Mouse (Mus musculus) left cerebral cortex, postnatal 25 days (tissue): ENCODE data around the gene Mta1. TPM values are rescaled to one million over a fixed set of nuclear protein-coding genes. Genes with fewer than 3 reads are reported as not detected.

Experiments used
- DNase-seq, 2 experiments: peaks; one replicate each; pipeline ENCODE4 v3.0.0; 2022; ENCODE audit warnings: low spot score in 2 of 2, mixed read lengths in 1 of 2
- intact Hi-C: fragments of 180-260 bp; cut with DNase I; formaldehyde crosslinking; loops from one replicate; pipeline ENCODE4 v1.15.1; 2025
- total RNA-seq, 2 experiments: library from RNA; stranded (reverse); gene quantifications; 2 replicates each; pipeline ENCODE4 v1.2.3; 2021

The Mta1 gene
- total RNA-seq: 10 to 100 TPM; 76.7 to 82.7 TPM

DNA sequence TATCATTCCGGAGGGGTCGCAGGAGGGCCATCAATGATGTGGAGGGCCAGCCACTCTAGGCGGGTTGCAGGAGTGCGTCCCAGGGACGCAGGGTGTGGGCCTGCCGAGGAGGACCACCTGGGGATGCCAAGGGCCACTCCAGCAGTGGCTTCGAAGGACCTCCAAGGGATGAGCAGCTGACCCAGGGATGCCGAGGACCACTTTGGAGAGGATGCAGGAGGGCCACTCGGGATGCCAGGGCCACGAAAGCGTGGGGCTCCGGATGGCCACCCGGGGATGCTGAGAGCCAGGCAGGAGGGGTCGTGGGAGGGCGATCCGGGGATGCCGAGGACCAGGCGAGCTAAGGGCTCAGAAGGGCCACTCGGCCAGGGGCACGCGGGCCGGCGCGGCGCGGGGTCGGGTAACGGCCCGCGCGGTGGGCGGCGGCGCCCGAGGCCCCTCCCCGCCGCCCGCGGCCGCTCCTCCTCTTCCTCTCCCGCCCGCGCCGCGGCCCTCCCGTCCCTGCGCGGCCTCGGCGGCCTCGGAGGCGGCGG is at the start of gene Mta1:
TSS of gene Mta1 (plus strand) at position 530 of the 533 bp plus-strand sequence.
- intact Hi-C loops: loop anchor here (2.0 to 5.0 kb wide), 2 partner anchors 23 to 96 kb away; partner anchors contain the start of genes Brf1 and Tex22

DNA sequence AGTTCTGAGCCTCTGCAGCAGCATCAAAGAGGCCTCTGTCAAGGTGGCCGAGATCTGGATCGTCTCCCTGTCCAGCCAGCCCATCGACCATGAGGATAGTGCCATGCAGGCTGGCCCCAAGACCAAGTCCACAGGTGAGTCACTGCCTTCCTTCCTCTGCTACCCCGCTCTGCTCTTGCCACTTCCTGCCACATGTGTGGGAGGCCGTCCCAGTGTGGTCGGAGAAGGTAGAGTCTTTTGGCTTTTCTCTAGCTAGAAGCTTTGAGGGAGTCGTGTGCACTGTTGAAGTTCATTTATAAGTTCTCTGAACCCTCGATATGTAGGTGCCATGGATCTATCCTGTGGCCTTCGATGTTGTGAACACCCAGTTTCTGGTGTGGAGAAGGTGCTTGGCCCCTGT is 48.2 kb upstream of the Mta1 start:
- intact Hi-C loops: no loop called here
- no peak for DNase-seq

More for the DNA sequence above, at the start of gene Mta1:
- peak in 1 of 2 experiments; percentile 51 for DNase-seq

- no peak for DNase-seq
- intact Hi-C loops: no loop called here
Measured at GRCm38 (mm10) chr12:113050671-113051070, 47.4 kb upstream of the Mta1 start.

DNA sequence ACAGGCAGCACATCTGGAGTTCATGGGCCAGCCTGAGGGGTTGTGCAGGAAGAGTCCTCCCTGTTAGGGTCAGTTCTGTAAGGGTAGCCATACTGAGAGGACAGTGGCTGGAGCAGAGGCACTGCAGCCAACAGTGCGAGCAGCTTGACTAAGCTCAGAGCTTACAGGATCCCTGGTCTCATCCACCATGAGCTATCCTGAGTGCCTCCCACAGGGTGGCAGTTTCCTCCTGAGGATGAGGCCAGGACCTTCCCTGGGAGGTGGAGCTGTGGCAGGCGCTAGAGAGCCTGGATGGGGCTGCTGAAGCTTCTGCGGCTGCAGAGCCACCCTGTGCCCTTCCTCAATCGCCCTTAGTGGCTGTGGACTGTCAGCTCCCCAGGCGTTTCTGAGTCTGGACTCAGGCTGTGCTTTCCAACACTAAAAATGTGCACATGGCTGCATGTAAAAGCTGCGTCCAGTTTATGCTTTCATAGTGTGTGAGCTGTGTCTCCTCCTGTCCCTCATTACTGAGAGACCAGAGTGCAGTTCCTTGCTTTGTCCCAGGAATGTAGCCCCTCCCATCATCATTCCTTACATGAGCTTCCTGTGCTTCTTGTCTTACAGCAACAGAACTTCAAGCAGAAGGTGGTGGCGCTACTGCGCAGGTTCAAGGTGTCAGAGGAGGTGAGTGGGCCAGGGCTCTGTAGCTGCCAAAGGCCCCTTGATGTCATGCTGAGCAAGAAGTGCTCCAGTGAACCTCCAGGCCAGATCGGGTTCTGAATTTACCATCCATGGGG is 46.3 kb upstream of the Mta1 start:
- intact Hi-C loops: no loop called here

DNA sequence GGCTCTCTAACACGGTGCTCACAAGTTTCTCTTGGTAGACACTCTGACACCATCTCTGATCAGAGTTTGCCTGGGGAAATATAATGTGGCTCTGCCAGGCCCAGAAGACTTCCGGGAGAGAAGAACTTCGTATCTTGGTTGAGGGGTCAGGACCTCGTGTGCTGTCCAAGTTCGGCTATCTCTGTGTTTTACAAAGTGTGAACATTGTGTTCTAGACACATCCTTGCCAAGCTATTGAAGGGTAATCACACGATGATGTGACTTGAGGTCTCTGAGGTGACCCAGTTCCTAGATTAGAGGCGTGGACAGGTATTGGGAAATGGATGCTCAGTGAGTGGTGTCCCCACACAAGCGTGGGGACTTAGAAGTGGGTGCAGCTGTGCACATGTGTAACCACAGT is 42.0 kb upstream of the Mta1 start:
- intact Hi-C loops: no loop called here
- DNase-seq: no peak

More for the DNA sequence above, 46.3 kb upstream of the Mta1 start:
- DNase-seq: no peak

GRCm38 (mm10) chr12:113060178-113060577 is 37.9 kb upstream of the Mta1 start:
- intact Hi-C loops: no loop called here
- DNase-seq: no peak

DNA sequence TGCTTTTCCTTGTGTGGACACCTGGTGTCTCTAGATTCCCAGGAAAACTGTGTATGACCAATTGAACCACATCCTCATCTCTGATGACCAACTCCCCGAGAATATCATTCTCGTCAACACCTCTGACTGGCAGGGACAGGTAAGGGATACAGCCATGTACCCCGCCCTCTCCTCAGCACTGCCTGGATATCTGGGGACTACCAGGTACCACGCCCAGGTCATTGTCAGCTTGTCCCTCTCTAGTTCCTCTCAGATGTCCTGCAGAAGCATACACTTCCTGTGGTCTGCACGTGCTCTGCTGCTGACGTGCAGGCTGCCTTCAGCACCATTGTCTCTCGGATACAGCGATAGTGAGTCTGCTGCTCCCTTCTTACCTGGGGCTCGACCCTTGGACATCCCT is 36.5 kb upstream of the Mta1 start:
- intact Hi-C loops: no loop called here

GRCm38 (mm10) chr12:113062201-113062600 is 35.9 kb upstream of the Mta1 start:
- DNase-seq: no peak
- intact Hi-C loops: no loop called here

More for the DNA sequence above, 36.5 kb upstream of the Mta1 start:
- no peak for DNase-seq

DNA sequence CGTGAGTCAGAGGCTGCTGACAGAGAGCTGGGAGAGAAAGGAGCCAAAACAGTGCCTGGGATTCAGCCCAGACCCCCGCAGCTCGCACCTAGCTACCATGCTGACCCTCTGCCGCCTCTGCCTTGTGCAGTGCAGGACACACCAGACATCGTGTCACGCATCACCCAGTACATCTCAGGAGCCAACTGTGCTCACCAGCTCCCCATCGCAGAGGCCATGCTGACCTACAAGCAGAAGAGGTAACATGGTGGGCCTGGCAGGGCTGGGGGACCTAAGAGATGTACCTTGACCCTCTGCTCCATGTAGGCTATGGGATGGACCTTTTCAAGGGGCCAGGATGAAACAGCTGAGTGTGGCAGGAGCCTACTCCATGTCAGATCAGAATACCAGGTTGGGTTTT is 34.4 kb upstream of the Mta1 start:
- intact Hi-C loops: no loop called here
- DNase-seq: no peak

DNA sequence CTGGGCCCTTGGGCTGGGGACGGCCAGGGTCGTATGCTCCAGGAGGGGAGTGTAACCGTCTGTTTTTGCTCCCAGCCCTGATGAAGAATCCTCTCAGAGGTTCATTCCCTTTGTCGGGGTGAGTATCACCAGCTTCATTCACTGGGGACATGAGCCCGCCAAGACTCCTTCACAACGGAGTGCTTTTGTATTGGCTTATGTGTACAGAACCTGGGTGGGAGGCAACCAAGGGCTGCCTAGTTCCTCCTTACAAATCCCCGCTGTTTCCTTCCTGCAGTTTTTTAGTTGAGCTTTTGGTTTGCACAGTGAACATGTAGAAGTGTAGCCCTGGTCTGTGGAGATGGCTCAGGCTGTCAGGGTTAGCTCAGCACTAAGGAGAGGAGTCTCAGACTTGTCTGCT is 30.1 kb upstream of the Mta1 start:
- intact Hi-C loops: no loop called here
- DNase-seq: no peak

GRCm38 (mm10) chr12:113069389-113069788 is 28.7 kb upstream of the Mta1 start:
- intact Hi-C loops: no loop called here
- DNase-seq: no peak

DNA sequence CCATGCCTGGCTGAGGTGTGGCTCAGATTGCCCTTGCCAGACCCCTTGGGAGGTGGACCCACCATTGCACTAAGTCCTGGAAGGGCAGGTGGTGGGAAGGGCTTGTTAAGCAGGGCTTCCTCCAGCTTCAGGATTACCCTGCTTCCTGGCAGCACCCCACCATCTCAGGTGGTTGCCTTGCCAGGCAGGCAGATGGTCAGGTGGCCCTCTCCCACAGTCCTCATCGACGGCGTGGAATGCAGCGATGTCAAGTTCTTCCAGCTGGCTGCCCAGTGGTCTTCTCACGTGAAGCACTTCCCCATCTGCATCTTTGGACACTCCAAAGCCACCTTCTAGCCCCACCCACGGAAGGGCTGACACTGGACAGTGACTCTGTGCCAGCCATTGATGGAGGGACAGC is 26.8 kb upstream of the Mta1 start:
- DNase-seq: no peak
- intact Hi-C loops: no loop called here

- intact Hi-C loops: no loop called here
- DNase-seq: no peak
Measured at GRCm38 (mm10) chr12:113071827-113072226, 26.3 kb upstream of the Mta1 start.

DNA sequence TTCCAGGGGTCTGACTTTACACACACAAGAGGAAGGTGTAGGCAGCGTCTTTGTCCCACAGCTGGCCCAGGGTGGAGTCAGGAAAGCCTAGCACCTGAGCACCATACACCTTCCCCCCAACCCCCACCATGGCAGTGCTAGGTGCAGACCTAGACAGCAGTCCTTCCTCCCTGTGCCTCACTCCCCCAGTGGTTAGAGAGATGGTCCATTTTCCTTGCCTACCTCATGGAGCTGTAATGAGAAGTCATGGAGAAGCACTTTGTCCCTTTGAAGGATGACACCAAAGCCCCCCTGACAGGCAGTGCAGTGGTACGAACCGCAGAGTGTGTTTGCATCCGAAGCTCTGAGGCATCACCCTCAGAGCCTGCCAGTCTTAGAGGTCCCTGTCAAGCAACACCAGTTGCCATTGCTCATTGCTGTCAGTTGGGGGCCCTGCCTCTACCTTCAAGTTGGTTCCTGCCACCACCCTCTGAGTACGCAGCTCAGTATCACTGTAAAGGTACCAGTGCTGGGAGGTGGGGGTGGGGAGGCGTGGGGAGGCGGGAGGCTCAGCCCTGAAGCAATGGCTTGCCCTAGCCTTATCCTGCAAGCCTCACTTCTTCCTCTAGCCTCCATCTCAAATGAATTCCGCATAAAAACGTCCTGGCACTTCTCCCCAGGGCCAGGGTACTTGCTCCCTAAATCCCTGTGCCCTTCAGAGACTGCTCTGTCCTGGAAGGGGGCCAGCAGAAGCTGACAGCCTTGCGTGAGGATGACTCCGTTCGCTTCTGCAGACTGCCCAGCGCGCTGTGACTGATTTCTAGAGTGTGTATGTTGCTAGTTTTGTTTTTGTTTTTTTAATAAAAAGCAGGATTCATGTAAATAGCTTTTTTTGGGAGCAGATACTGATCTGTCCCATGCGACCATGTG is 24.4 kb upstream of the Mta1 start:
- DNase-seq: peak in 1 of 2 experiments; percentile 16
- intact Hi-C loops: loop anchor here (2.0 kb wide), 2 partner anchors 25 to 69 kb away; partner anchors contain the start of gene Mta1

- peak; percentile 88 to 94 for DNase-seq
- intact Hi-C loops: loop anchor here (2.0 kb wide), 2 partner anchors 24 to 70 kb away; partner anchors contain the start of gene Mta1
Measured at GRCm38 (mm10) chr12:113074329-113075062, 23.6 kb upstream of the Mta1 start, which contains the start of gene Tex22. Tex22 (plus strand) TSS chr12:113074502.

GRCm38 (mm10) chr12:113075063-113075454 is 23.0 kb upstream of the Mta1 start:
- intact Hi-C loops: loop anchor here (2.0 kb wide), 2 partner anchors 24 to 70 kb away; partner anchors contain the start of gene Mta1
- DNase-seq: peak; percentile 79 to 88

DNA sequence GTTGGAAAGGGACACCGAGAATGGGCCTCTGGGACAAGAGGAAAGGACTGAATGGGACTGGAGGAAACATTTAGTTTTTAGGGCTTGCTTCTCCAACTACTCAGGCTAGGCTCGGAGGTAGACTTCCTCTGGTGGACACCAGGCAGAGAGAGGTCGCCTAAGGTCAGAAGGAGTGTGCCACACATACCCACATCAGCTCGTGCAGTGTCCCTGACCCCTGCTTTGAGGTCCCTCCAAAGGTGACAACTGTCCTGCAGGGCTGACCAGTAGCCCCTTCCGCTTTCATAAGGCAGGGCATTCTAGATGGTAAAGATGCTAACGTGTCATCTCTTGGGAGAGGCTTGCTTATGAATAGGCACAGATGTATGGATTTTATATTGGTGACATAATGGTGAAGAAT is 22.6 kb upstream of the Mta1 start:
- intact Hi-C loops: loop anchor here (2.0 kb wide), 2 partner anchors 23 to 71 kb away; partner anchors contain the start of gene Mta1
- no peak for DNase-seq

DNA sequence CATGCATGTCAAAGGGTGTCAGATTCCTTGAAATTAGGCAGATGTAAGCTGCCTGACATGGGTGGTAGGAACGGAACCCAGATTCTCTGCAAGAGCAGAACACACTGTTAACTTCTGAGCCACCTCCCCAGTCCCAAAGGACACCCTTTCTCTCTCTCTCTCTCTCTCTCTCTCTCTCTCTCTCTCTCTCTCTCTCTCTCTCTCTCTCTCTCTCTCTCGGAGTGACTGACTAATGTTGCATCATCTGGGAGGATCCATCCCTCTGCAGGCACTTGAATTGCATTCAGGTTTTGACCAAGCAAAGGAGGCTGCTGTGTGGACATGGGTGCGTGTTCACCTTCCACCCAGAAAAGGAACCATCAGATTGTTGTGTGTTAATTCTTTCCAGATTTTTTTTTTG is 10.8 kb upstream of the Mta1 start:
- intact Hi-C loops: no loop called here
- DNase-seq: no peak

DNA sequence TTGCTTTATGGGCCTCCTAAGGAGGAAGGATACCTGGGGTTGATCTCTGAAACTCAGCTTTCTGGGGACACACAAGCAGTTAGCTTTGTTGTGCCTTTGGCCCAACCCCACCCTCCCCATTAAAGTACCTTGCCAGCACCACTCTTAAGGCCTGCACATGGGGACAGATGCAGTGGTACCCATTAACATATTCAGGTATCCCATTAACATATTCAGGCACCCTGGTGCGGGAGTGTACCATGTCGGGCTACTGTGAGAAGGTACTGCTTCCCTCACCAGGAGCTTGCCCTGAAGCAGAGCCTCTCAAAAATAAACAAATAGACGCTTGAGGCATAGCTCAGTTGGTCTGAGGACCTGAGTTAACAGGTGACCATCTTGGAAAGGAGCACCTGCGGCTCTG is 10.1 kb upstream of the Mta1 start:
- intact Hi-C loops: no loop called here
- no peak for DNase-seq
